Mouse (Mus musculus) ES-E14 (cell line): ENCODE measurements around the gene Gpr160.

ENCODE experiments used
- MAFK ChIP-seq: IDR thresholded peaks from 2 replicates; pipeline ENCODE4 v1.6.1; 2014; ENCODE audit warnings: mild to moderate bottlenecking, low read depth, low read length, inconsistent platforms; ENCODE audit not compliant: insufficient read depth
- ZC3H11A ChIP-seq: IDR thresholded peaks from 2 replicates; pipeline ENCODE4 v1.6.1; 2012; ENCODE audit warnings: low read depth, mild to moderate bottlenecking, inconsistent platforms, low read length, borderline replicate concordance

GRCm38 (mm10) chr3:30864640-30865039 is 8.9 kb downstream of the Gpr160 start:
- TF ChIP-seq MAFK (no peak), ZC3H11A (no peak)
